Mouse (Mus musculus): ENCODE data around the gene Fam214a. TPM values are rescaled to one million over a fixed set of nuclear protein-coding genes. Genes with fewer than 3 reads are reported as not detected.

Gene Fam214a
- polyA plus RNA-seq, 1 experiment from 2014 or later, result 8.9 TPM

DNA sequence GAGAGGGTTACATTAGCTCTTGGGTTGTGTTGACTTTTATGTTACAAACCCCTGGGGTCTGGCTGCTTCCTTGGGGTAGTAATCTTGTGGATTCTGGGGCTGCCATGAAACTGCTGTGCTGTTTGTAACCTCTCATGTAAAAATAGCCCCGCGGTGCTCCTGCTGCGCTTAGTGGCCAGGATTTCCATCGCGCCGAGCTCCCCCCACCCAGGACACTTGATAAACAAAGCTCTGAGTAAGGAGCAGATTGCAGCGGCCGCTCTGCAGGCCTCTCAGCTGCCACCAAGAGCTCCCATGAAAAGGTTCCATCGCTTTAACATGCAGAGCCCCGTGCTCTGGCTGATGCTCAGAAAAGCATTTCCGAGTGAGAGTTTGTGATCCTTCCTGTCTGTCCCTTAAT lies 22.1 kb downstream of the Fam214a start:
- Histone ChIP-seq H3K27me3 (ENCODE audit: insufficient read depth, low read length) (no peaks in the 10 kb centered on the region), H3K4me2 (peak overlapping the region; percentile 70), H3K9me3 (ENCODE audit: low read depth, low read length) (no peaks in the 10 kb centered on the region), H3K4me1 (ENCODE audit: insufficient read depth) (peaks cover 11% of the 10 kb centered on the region), H3K4me3 (ENCODE audit: low read depth, low read length) (no peak overlapping the region), H3K36me3 (ENCODE audit: insufficient read depth) (no peaks in the 10 kb centered on the region), H3K9ac (peak overlapping the region; percentile 33; the same call in 1 of the 2 replicates), H3K27ac (ENCODE audit: low read depth) (peak overlapping the region; percentile 56)
- DNase-seq (peak; percentile 73), ATAC-seq (ENCODE audit: insufficient read depth) (no peak)
- TF ChIP-seq CTCF (IDR thresholded peaks at IDR 0.05; ENCODE audit: low read depth), result no peak
- WGBS, result 2% methylated on average over 11 of the region's 11 CpGs

GRCm38 (mm10) chr9:74975416-74975815 lies 22.7 kb downstream of the Fam214a start:
- DNase-seq, result no peak
- Histone ChIP-seq H3K36me3 (ENCODE audit: insufficient read depth) (no peaks in the 10 kb centered on the region), H3K4me1 (ENCODE audit: insufficient read depth) (peaks cover 11% of the 10 kb centered on the region), H3K27ac (ENCODE audit: low read depth) (peak overlapping the region; percentile 85), H3K4me3 (ENCODE audit: low read depth, low read length) (peak overlapping the region; percentile 47), H3K4me2 (peak overlapping the region; percentile 70), H3K9ac (peak overlapping the region; percentile 58), H3K27me3 (ENCODE audit: insufficient read depth, low read length) (no peaks in the 10 kb centered on the region), H3K9me3 (ENCODE audit: low read depth, low read length) (no peaks in the 10 kb centered on the region)
- WGBS, result 10% methylated on average over 7 of the region's 7 CpGs
- TF ChIP-seq CTCF (IDR thresholded peaks at IDR 0.05; ENCODE audit: low read depth), result no peak
- peak; percentile 45 for ATAC-seq (ENCODE audit: insufficient read depth)

GRCm38 (mm10) chr9:74975911-74976563 lies 23.4 kb downstream of the Fam214a start:
- H3K27me3 ChIP-seq (ENCODE audit: insufficient read depth, low read length), result no peaks in the 10 kb centered on the region
- no peak for TF ChIP-seq CTCF (IDR thresholded peaks at IDR 0.05; ENCODE audit: low read depth)
- peak overlapping the region; percentile 70 for H3K4me2 ChIP-seq
- DNase-seq, result peak; percentile 94
- peak overlapping the region; percentile 58 for H3K9ac ChIP-seq
- H3K36me3 ChIP-seq (ENCODE audit: insufficient read depth), result no peaks in the 10 kb centered on the region
- peaks cover 11% of the 10 kb centered on the region for H3K4me1 ChIP-seq (ENCODE audit: insufficient read depth)
- under 1% methylated on average over 23 of the region's 23 CpGs for WGBS
- no peaks in the 10 kb centered on the region for H3K9me3 ChIP-seq (ENCODE audit: low read depth, low read length)
- peak overlapping the region; percentile 47 for H3K4me3 ChIP-seq (ENCODE audit: low read depth, low read length)
- ATAC-seq (ENCODE audit: insufficient read depth), result peak; percentile 100
- peak overlapping the region; percentile 85 for H3K27ac ChIP-seq (ENCODE audit: low read depth)

DNA sequence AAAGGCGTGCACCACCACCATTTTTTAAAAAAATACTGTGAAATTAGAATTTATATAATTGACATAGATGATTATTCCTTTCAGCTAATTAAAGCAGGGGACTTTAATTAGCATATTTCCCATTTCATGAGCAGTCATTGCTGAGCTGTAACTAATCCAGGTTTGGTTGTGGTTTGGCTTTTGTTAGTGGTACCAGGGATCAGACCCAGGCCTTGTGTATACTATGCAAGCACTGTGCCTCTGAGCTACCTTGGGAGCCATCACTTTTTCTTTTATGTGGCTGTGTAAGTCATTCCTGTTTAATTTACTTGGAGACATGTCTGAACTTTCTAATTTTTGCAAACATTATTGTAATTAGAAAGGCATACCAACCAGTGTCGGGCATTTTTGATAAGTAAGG lies 24.6 kb downstream of the Fam214a start:
- WGBS, result 86% methylated on average over 2 of the region's 2 CpGs
- DNase-seq (no peak), ATAC-seq (ENCODE audit: insufficient read depth) (no peak)
- TF ChIP-seq CTCF (IDR thresholded peaks at IDR 0.05; ENCODE audit: low read depth), result no peak
- peaks cover 11% of the 10 kb centered on the region for H3K4me1 ChIP-seq (ENCODE audit: insufficient read depth)
- no peaks in the 10 kb centered on the region for H3K36me3 ChIP-seq (ENCODE audit: insufficient read depth)
- H3K9me3 ChIP-seq (ENCODE audit: low read depth, low read length), result no peaks in the 10 kb centered on the region
- H3K27ac ChIP-seq (ENCODE audit: low read depth), result no peak overlapping the region
- no peak overlapping the region for H3K4me3 ChIP-seq (ENCODE audit: low read depth, low read length)
- H3K9ac ChIP-seq, result no peak overlapping the region
- H3K27me3 ChIP-seq (ENCODE audit: insufficient read depth, low read length), result no peaks in the 10 kb centered on the region
- peak overlapping the region; percentile 70 for H3K4me2 ChIP-seq

GRCm38 (mm10) chr9:74977962-74978361 lies 25.3 kb downstream of the Fam214a start:
- Histone ChIP-seq H3K27me3 (ENCODE audit: insufficient read depth, low read length) (no peaks in the 10 kb centered on the region), H3K4me2 (no peak overlapping the region), H3K27ac (ENCODE audit: low read depth) (no peak overlapping the region), H3K36me3 (ENCODE audit: insufficient read depth) (no peaks in the 10 kb centered on the region), H3K4me3 (ENCODE audit: low read depth, low read length) (no peak overlapping the region), H3K9ac (no peak overlapping the region), H3K9me3 (ENCODE audit: low read depth, low read length) (no peaks in the 10 kb centered on the region), H3K4me1 (ENCODE audit: insufficient read depth) (peaks cover 11% of the 10 kb centered on the region)
- DNase-seq, result no peak
- no peak for ATAC-seq (ENCODE audit: insufficient read depth)
- no peak for TF ChIP-seq CTCF (IDR thresholded peaks at IDR 0.05; ENCODE audit: low read depth)
- 43% methylated on average over 7 of the region's 7 CpGs for WGBS

- H3K4me2 ChIP-seq, result no peak overlapping the region
- H3K27ac ChIP-seq (ENCODE audit: low read depth), result no peak overlapping the region
- 83% methylated on average over 7 of the region's 7 CpGs for WGBS
- H3K27me3 ChIP-seq (ENCODE audit: insufficient read depth, low read length), result no peaks in the 10 kb centered on the region
- no peak for ATAC-seq (ENCODE audit: insufficient read depth)
- no peak for DNase-seq
- H3K4me1 ChIP-seq (ENCODE audit: insufficient read depth), result peaks cover 11% of the 10 kb centered on the region
- H3K36me3 ChIP-seq (ENCODE audit: insufficient read depth), result no peaks in the 10 kb centered on the region
- no peak overlapping the region for H3K4me3 ChIP-seq (ENCODE audit: low read depth, low read length)
- no peak for TF ChIP-seq CTCF (IDR thresholded peaks at IDR 0.05; ENCODE audit: low read depth)
- H3K9ac ChIP-seq, result no peak overlapping the region
- H3K9me3 ChIP-seq (ENCODE audit: low read depth, low read length), result no peaks in the 10 kb centered on the region
These were observed 26.2 kb downstream of the Fam214a start for GRCm38 (mm10) chr9:74978868-74979267.

DNA sequence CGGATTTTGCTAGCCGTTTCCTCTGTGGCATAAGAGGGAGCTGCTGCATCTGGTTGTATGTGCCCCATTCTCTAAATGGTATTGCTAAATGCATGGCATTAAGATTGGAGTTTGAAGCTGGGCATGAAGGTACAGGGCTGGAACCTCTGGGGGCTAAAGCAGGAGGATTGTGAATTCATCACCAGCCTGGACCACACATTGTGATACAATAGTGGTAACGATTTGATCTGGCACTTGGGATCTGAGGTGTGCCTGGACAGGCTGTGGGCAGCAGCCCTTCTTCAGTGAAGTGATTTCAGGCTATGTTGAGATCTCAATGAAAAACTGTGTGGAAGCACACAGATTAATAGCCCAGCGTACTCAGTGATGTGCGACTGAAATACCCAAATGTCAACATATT lies 26.7 kb downstream of the Fam214a start:
- WGBS, result 81% methylated on average over 5 of the region's 5 CpGs
- no peak for ATAC-seq (ENCODE audit: insufficient read depth)
- DNase-seq, result no peak
- Histone ChIP-seq H3K4me3 (ENCODE audit: low read depth, low read length) (no peak overlapping the region), H3K27ac (ENCODE audit: low read depth) (no peak overlapping the region), H3K9me3 (ENCODE audit: low read depth, low read length) (no peaks in the 10 kb centered on the region), H3K36me3 (ENCODE audit: insufficient read depth) (no peaks in the 10 kb centered on the region), H3K27me3 (ENCODE audit: insufficient read depth, low read length) (no peaks in the 10 kb centered on the region), H3K4me1 (ENCODE audit: insufficient read depth) (peaks cover 11% of the 10 kb centered on the region), H3K4me2 (no peak overlapping the region), H3K9ac (no peak overlapping the region)
- TF ChIP-seq CTCF (IDR thresholded peaks at IDR 0.05; ENCODE audit: low read depth), result no peak

Measured in lung, embryonic 14.5 days (tissue).